Mouse (Mus musculus) forebrain, embryonic 14.5 days (tissue): ENCODE measurements at regions not wholly inside any gene's neighbourhood (a gene's known extent, or its start where the extent isn't known, plus 50 kb on each side); places are given as distances from the start of the nearest gene placed in this dataset.

ENCODE experiments used
- ATAC-seq: fragments of 200-750 bp; cut with Nextera tagmentation; 2 replicates; pipeline ENCODE4 v1.8.0; 2017; ENCODE audit warnings: mild to moderate bottlenecking, moderate library complexity
- DNase-seq: peaks from one replicate; pipeline ENCODE4 v3.0.0-alpha.2; 2015; ENCODE audit warnings: low spot score
- H3K27ac ChIP-seq: fragments of 300-500 bp; sonication (generic); 2 replicates; pipeline ENCODE4 v1.5.1; 2014; ENCODE audit warnings: low read depth, mild to moderate bottlenecking, control low read depth, low read length, moderate library complexity
- H3K27me3 ChIP-seq: fragments of 300-500 bp; sonication (generic); replicated peaks from 2 replicates; pipeline ENCODE4 v1.6.1; 2014; ENCODE audit warnings: low read length, control low read depth, mixed read lengths; ENCODE audit not compliant: control insufficient read depth, insufficient read depth
- H3K36me3 ChIP-seq: fragments of 300-500 bp; sonication (generic); 2 replicates; pipeline ENCODE4 v1.6.1; 2014; ENCODE audit warnings: low read length, control low read depth; ENCODE audit not compliant: control insufficient read depth, insufficient read depth
- H3K4me1 ChIP-seq: fragments of 300-500 bp; sonication (generic); 2 replicates; pipeline ENCODE4 v1.6.1; 2014; ENCODE audit warnings: antibody characterized with exemption, low read length, control low read depth; ENCODE audit not compliant: control insufficient read depth, insufficient read depth
- H3K4me2 ChIP-seq: fragments of 300-500 bp; sonication (generic); 2 replicates; pipeline ENCODE4 v1.6.1; 2014; ENCODE audit warnings: mild to moderate bottlenecking, control low read depth, low read length
- H3K4me3 ChIP-seq: fragments of 300-500 bp; sonication (generic); 2 replicates; pipeline ENCODE4 v1.5.1; 2014; ENCODE audit warnings: low read depth, low read length, control low read depth
- H3K9ac ChIP-seq: fragments of 300-500 bp; sonication (generic); 2 replicates; pipeline ENCODE4 v1.6.1; 2014; ENCODE audit warnings: mild to moderate bottlenecking, low read length, control low read depth, moderate library complexity
- H3K9me3 ChIP-seq: fragments of 300-500 bp; sonication (generic); replicated peaks from 2 replicates; pipeline ENCODE4 v1.6.1; 2016; ENCODE audit warnings: low read length, control low read depth, mixed read lengths; ENCODE audit not compliant: control insufficient read depth
- WGBS: fragments of 180-500 bp; shearing (Covaris S2); extraction: QIAGEN DNeasy Blood & Tissue Kit; methylation state at CpG from one replicate; pipeline ENCODE4 v1.1.7; 2014; 5-methylcytosine and 5-hydroxymethylcytosine counted together

DNA sequence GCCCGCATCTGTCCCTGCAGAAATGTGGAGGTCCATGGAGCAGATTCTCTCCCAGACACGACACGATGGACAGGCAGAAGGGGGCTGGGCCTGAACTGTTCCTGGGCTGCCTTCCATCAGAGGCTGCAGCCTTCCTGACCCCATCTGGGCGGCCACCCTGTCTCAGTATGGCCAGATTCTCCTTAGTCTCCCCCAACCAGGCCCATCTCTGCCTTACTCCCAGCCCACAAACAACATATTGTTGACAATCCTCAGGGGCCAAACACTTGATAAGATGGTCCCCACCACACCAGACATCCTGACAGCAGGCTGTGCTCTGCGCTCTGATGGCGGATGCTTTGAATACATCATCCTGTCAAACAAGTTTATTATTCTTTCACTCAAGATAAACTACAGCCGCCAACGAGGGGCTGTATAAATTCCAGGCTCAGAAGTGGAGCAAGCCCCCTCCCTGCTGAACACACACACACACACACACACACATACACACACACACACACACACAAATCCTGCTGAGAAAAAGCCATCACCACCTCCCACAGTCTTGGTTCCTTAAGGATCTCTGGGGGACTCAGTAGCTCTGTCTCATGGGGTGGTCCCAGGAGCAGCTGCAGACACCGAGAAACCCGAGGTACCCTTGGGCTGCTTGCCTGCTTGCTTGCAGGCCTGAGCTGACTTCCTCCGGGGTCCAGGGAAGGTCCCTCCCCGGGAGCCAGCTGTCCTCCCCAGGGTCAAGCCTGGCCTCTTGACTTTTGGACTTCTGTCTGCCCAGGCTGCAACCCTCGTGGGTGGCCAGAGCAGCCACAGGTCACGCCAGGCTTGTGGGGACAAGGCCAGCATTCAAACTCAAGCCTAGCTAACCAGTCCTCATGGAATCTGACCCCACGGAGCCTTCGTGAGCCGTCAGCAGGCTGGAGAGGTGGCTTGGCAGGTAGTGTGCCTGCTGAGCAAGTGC, 135.6 kb upstream of the 1600014C23Rik start:
- DNase-seq: no peak
- no peak overlapping the region for H3K9ac ChIP-seq
- H3K27me3 ChIP-seq: no peaks in the 10 kb centered on the region
- no peaks in the 10 kb centered on the region for H3K36me3 ChIP-seq
- no peak overlapping the region for H3K4me3 ChIP-seq
- H3K4me2 ChIP-seq: no peak overlapping the region
- H3K27ac ChIP-seq: no peak overlapping the region
- WGBS: 70% methylated on average over 17 of the region's 17 CpGs
- no peak for ATAC-seq
- H3K4me1 ChIP-seq: peaks cover 19% of the 10 kb centered on the region
- no peaks in the 10 kb centered on the region for H3K9me3 ChIP-seq

GRCm38 (mm10) chr17:45868539-45868938, 134.9 kb upstream of the 1600014C23Rik start:
- no peak overlapping the region for H3K4me2 ChIP-seq
- H3K36me3 ChIP-seq: no peaks in the 10 kb centered on the region
- H3K4me1 ChIP-seq: peaks cover 12% of the 10 kb centered on the region
- no peak overlapping the region for H3K27ac ChIP-seq
- no peak overlapping the region for H3K9ac ChIP-seq
- no peaks in the 10 kb centered on the region for H3K27me3 ChIP-seq
- H3K4me3 ChIP-seq: no peak overlapping the region
- H3K9me3 ChIP-seq: no peaks in the 10 kb centered on the region
- 95% methylated on average over 4 of the region's 4 CpGs for WGBS
- no peak for ATAC-seq
- no peak for DNase-seq

GRCm38 (mm10) chr17:45867727-45868126, 134.1 kb upstream of the 1600014C23Rik start:
- WGBS: 89% methylated on average over 5 of the region's 5 CpGs
- no peak overlapping the region for H3K27ac ChIP-seq
- no peak overlapping the region for H3K4me2 ChIP-seq
- H3K9me3 ChIP-seq: no peaks in the 10 kb centered on the region
- no peak overlapping the region for H3K9ac ChIP-seq
- H3K4me3 ChIP-seq: no peak overlapping the region
- ATAC-seq (no peak), DNase-seq (no peak)
- H3K27me3 ChIP-seq: no peaks in the 10 kb centered on the region
- H3K36me3 ChIP-seq: no peaks in the 10 kb centered on the region
- H3K4me1 ChIP-seq: peaks cover 4% of the 10 kb centered on the region; the same call in 1 of the 2 replicates

DNA sequence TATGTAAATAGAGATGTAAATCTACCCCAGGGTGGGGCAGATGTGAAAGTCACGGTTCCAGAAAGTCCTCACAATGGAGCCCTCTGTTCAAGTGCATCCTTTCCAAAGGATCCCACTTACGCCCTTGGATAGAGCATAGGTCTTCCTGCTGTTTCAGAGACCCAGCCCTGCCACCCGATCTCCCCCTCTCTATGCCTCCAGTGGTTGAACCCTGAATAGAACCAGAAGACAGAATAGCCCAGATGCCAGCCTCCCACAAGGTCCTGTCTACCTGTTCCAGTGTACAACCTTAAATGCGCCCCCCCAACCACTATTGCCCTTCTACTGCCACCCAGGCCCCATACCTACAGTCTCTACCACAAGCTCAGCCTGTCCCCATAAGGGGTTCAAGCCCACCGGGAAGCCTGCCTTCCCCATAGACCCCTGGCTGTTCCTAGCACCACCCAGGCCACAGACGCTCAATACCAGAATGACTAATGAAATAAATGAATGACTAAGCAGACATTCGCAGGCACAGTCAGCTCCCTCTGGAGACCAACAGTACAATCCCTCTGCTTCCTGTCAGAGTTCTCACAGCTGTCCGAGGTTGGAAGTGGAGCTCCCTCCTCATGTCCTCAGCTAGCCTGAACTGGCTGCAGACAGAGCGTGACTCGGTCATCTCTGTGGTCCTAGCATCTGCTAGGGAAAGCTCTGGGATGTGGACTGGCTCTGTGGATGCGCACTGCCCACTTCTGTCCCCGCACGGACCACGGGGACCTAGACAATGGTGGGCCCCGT, 133.4 kb upstream of the 1600014C23Rik start:
- Histone ChIP-seq H3K27ac (no peak overlapping the region), H3K27me3 (no peaks in the 10 kb centered on the region), H3K9me3 (no peaks in the 10 kb centered on the region), H3K4me2 (no peak overlapping the region), H3K36me3 (no peaks in the 10 kb centered on the region), H3K9ac (no peak overlapping the region), H3K4me1 (no peaks in the 10 kb centered on the region), H3K4me3 (no peak overlapping the region)
- ATAC-seq (no peak), DNase-seq (no peak)
- 78% methylated on average over 15 of the region's 15 CpGs for WGBS

DNA sequence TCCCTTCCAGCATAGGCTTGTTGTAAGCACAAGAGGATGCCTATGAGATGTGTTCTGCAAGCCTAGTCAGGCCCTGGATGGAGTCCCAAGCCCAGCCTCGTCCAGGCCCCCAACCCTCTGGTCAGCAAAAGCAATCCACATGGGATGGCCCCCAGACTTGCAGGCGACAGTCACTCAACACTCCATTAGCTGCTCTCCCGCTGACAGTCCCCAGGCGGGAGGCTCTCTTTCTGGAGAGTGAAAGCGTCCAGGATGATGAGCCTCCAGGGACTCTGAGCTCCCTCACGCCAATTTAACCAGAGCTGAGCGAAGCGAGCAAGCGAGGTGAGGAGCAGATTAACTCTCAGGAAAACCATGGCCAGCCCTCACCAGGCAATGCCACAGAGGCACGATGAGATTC, 132.7 kb upstream of the 1600014C23Rik start:
- 30% methylated on average over 10 of the region's 10 CpGs for WGBS
- DNase-seq (no peak), ATAC-seq (no peak)
- Histone ChIP-seq H3K27me3 (no peaks in the 10 kb centered on the region), H3K4me3 (no peak overlapping the region), H3K9ac (no peak overlapping the region), H3K36me3 (no peaks in the 10 kb centered on the region), H3K4me2 (no peak overlapping the region), H3K27ac (no peak overlapping the region), H3K9me3 (no peaks in the 10 kb centered on the region), H3K4me1 (no peaks in the 10 kb centered on the region)

GRCm38 (mm10) chr17:45865944-45866343, 132.3 kb upstream of the 1600014C23Rik start:
- no peak overlapping the region for H3K4me3 ChIP-seq
- H3K27me3 ChIP-seq: no peaks in the 10 kb centered on the region
- H3K27ac ChIP-seq: no peak overlapping the region
- no peak overlapping the region for H3K9ac ChIP-seq
- no peak overlapping the region for H3K4me2 ChIP-seq
- no peaks in the 10 kb centered on the region for H3K36me3 ChIP-seq
- ATAC-seq (no peak), DNase-seq (no peak)
- H3K4me1 ChIP-seq: no peaks in the 10 kb centered on the region
- 77% methylated on average over 6 of the region's 6 CpGs for WGBS
- H3K9me3 ChIP-seq: no peaks in the 10 kb centered on the region

DNA sequence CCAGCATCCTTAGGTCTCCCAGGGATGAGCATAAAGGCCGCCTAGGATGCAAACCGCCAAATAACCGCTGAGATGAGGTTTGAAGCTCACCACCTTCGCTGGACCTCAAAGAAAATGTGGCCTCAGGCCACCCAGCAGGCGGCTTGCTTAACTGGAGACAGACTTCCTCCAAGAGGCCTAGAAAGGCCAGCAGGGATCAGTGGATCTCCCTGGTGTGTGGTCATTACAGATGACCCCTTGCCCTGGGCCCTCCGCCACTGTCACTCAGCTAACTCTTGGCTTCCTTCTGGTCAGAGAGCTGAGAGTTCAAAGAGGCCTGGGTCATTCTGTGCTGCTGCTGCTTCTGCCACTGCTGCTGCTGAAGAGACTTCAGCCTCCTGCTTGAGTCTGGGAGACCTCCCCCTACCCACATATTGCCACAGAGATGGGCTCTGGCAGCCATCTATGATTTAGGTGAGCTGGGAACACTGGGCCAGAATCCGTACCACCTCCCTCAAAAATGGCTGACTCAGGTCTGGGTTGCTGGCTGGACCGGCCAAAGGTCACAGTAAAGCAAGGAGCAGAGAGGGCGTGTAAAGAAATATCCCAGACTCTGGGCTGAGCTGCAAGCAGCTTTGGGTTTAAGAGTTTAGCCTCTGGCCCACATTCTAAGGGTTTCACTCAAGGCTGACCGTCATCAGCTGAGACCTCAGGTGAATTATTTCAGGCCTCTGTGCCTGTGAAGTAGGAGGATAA, 130.0 kb upstream of the 1600014C23Rik start:
- no peaks in the 10 kb centered on the region for H3K27me3 ChIP-seq
- no peak overlapping the region for H3K9ac ChIP-seq
- no peak overlapping the region for H3K4me2 ChIP-seq
- no peaks in the 10 kb centered on the region for H3K4me1 ChIP-seq
- H3K36me3 ChIP-seq: no peaks in the 10 kb centered on the region
- ATAC-seq: no peak
- no peak overlapping the region for H3K4me3 ChIP-seq
- DNase-seq: no peak
- 70% methylated on average over 10 of the region's 10 CpGs for whole genome bisulfite sequencing
- H3K27ac ChIP-seq: no peak overlapping the region
- H3K9me3 ChIP-seq: no peaks in the 10 kb centered on the region

DNA sequence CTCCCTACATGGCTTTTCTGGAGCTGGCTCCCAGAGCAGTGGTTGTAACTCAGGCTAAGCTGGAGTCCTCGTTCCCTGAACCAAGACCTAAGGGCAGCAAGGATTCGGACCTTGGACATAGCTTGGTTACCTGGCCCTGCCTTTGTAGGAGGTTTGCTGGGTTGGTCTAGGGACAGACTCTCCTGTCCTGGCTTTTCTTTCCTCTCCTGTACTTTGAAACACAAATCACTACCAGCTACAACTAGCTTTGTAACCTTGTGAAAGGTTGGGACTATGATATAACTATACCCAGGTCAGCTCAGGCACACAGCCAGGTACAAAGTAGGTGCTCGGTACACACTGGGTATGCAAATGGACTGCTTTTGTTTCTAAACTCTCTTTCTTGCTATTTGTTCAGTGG, 129.4 kb upstream of the 1600014C23Rik start:
- no peaks in the 10 kb centered on the region for H3K9me3 ChIP-seq
- WGBS: 62% methylated on average over 3 of the region's 3 CpGs
- no peaks in the 10 kb centered on the region for H3K27me3 ChIP-seq
- no peak for DNase-seq
- H3K9ac ChIP-seq: no peak overlapping the region
- no peak overlapping the region for H3K27ac ChIP-seq
- H3K4me3 ChIP-seq: no peak overlapping the region
- H3K36me3 ChIP-seq: no peaks in the 10 kb centered on the region
- H3K4me2 ChIP-seq: no peak overlapping the region
- no peaks in the 10 kb centered on the region for H3K4me1 ChIP-seq
- ATAC-seq: no peak
